Mouse (Mus musculus) embryonic facial prominence, embryonic 12.5 days (tissue): ENCODE results near the gene Mad1l1. TPM values are rescaled to one million over a fixed set of nuclear protein-coding genes. Genes with fewer than 3 reads are reported as not detected.
A peak's percentile ranks its signal among the peaks of the same experiment; 100 is the strongest.

Source experiments
- ATAC-seq: fragments of 200-750 bp; cut with Nextera tagmentation; 2 replicates; pipeline ENCODE4 v1.8.0; 2017; ENCODE audit not compliant: insufficient number of reproducible peaks, insufficient read depth, low FRiP score, low TSS enrichment
- H3K27ac ChIP-seq: fragments of 300-500 bp; sonication (generic); 2 replicates; pipeline ENCODE4 v1.5.1; 2016; ENCODE audit warnings: mild to moderate bottlenecking
- H3K27me3 ChIP-seq: fragments of 300-500 bp; sonication (generic); 2 replicates; pipeline ENCODE4 v1.6.1; 2016; ENCODE audit warnings: mild to moderate bottlenecking, moderate library complexity
- H3K36me3 ChIP-seq: fragments of 300-500 bp; sonication (generic); 2 replicates; pipeline ENCODE4 v1.6.1; 2016; ENCODE audit warnings: mild to moderate bottlenecking
- H3K4me1 ChIP-seq: fragments of 300-500 bp; sonication (generic); 2 replicates; pipeline ENCODE4 v1.6.1; 2016
- H3K4me2 ChIP-seq: fragments of 300-500 bp; sonication (generic); replicated peaks from 2 replicates; pipeline ENCODE4 v1.6.1; 2016; ENCODE audit warnings: mild to moderate bottlenecking, moderate library complexity
- H3K4me3 ChIP-seq: fragments of 300-500 bp; sonication (generic); 2 replicates; pipeline ENCODE4 v1.5.1; 2016; ENCODE audit warnings: mild to moderate bottlenecking
- H3K9ac ChIP-seq: fragments of 300-500 bp; sonication (generic); 2 replicates; pipeline ENCODE4 v1.6.1; 2016; ENCODE audit warnings: mild to moderate bottlenecking, moderate library complexity
- H3K9me3 ChIP-seq: fragments of 300-500 bp; sonication (generic); 2 replicates; pipeline ENCODE4 v1.6.1; 2016; ENCODE audit warnings: mild to moderate bottlenecking, moderate library complexity
- WGBS: fragments of 180-500 bp; shearing (Covaris S2); methylation state at CpG from one replicate; pipeline ENCODE4 v1.1.7; 2016; 5-methylcytosine and 5-hydroxymethylcytosine counted together
- polyA plus RNA-seq: library from polyadenylated mRNA; unstranded; fragments of >200 nt; fragmentation: Nextera tagmentation; extraction: Ambion mirVana; gene quantifications from 2 replicates; pipeline ENCODE4 v1.2.1, GENCODE M21; 2016

Gene Mad1l1
- polyA plus RNA-seq, 1 experiment from 2014 or later = 56.3 TPM

DNA sequence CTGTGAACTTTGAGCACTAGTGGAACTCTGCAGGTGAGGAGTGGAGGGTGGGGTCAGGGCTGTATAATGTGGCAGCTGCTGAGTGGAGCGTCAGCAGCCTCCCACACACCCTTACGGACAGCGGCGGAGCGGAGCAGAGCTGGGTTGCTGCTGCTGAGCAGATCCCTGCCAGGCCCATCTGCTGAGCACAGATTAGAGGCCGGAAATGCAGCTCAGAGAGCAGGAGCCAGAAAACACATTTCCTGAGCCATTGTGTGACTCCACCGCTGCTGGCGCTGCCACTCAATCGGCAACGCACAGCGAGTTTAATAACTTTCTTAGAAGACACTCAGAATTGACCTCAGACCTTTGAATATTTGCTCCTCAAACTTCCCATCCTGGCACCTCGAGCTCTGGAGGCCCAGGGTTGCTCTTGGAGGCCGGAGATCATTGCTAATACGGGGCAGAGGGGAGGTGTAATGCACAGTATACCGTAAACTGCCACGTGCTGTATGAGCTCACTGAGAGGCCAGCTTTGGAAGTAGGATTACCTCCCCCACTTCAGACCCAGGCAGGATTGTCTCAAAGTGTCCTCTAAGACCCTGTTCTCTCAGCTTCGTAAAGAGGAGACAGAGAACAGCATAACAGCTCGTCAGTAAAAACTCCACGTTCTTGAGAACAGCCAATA lies 112.5 kb downstream of the Mad1l1 start:
- H3K4me1 ChIP-seq = peaks cover 12% of the 10 kb centered on the region; the same call in 1 of the 2 replicates
- no peak overlapping the region for H3K9ac ChIP-seq
- no peak for ATAC-seq
- no peak overlapping the region; the same call in 1 of the 2 replicates for H3K4me2 ChIP-seq
- H3K27ac ChIP-seq = peak overlapping the region; percentile 26; the same call in 1 of the 2 replicates
- H3K36me3 ChIP-seq = no peaks in the 10 kb centered on the region
- WGBS = 43% methylated on average over 19 of the region's 19 CpGs
- H3K9me3 ChIP-seq = no peaks in the 10 kb centered on the region
- H3K27me3 ChIP-seq = no peaks in the 10 kb centered on the region
- H3K4me3 ChIP-seq = no peak overlapping the region

DNA sequence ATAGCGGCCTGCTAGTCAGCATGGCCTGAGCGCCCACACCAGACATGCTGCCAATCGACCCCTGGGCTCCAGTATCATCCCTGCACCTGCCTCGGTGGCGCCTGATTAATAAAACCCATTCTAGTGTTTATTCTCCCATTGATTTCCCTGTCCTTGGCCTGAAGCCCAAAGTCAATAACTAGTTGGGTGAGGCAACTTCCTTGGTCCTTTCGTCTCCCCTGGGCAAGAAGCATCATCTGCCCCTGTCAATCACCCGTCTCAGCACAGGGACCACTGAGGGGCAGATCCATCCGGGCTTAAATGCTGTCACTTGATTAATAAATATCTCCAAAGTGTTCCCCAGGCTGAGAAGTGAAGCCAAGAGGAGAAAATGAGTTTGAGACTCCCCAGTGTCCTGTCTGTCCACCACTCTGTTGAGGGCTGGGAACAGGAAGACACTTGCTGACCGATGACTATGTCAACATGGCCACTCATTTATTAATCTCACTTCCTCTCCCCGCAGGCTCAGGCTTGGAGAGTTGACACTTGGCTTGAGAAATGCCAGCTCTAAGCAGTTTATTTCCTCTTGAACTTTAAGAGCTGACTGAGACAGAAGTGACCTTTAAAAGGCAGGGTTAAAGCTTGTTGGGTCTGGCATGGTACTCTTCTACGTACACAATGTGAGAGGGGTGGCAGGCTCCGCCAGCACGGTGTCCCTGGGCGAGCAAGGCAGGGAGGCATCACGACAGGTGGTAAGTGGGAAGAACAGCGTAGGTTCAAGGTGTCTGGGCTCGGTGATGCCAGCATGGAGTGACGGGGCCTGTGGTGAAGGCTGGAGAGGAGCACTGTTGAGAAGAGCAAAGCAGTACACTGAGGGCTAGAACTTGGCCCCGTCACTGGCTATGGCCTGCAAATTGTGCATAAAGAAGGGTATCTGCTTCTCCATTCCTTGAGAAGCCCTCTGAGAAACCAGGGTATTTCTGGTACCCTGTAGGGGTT lies 114.3 kb downstream of the Mad1l1 start:
- Histone ChIP-seq H3K4me3 (no peak overlapping the region), H3K4me1 (peaks cover 12% of the 10 kb centered on the region; the same call in 1 of the 2 replicates)
- no peak for ATAC-seq

DNA sequence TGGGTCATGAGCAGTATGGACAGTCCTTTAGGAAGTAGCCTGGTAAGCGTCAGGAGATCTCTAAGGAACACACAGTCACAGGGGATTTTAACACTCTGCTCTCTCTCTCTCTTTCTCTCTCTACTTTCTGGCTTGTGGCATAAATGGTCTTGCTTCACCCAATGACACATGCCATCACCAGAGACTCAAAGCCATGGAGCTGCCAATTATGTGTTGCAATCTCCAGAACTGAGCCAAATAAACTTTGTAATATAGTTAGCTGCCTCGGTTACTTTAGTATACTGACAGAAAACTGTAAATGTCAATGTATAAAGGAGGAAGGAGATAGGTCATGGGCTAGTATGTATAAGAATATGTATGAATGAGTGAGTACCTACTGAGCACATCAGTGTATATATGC lies 115.4 kb downstream of the Mad1l1 start:
- H3K27ac ChIP-seq = no peak overlapping the region
- H3K36me3 ChIP-seq = no peaks in the 10 kb centered on the region
- H3K4me3 ChIP-seq = no peak overlapping the region
- peaks cover 12% of the 10 kb centered on the region; the same call in 1 of the 2 replicates for H3K4me1 ChIP-seq
- WGBS = 91% methylated on average over 2 of the region's 2 CpGs
- no peak overlapping the region for H3K9ac ChIP-seq
- no peak for ATAC-seq
- H3K27me3 ChIP-seq = no peaks in the 10 kb centered on the region
- no peak overlapping the region for H3K4me2 ChIP-seq
- H3K9me3 ChIP-seq = no peaks in the 10 kb centered on the region

More for the DNA sequence above, 114.3 kb downstream of the Mad1l1 start:
- no peak overlapping the region for H3K4me2 ChIP-seq
- no peak overlapping the region for H3K9ac ChIP-seq
- no peaks in the 10 kb centered on the region for H3K9me3 ChIP-seq
- H3K36me3 ChIP-seq = no peaks in the 10 kb centered on the region
- no peak overlapping the region for H3K27ac ChIP-seq
- 89% methylated on average over 19 of the region's 19 CpGs for WGBS
- H3K27me3 ChIP-seq = no peaks in the 10 kb centered on the region

DNA sequence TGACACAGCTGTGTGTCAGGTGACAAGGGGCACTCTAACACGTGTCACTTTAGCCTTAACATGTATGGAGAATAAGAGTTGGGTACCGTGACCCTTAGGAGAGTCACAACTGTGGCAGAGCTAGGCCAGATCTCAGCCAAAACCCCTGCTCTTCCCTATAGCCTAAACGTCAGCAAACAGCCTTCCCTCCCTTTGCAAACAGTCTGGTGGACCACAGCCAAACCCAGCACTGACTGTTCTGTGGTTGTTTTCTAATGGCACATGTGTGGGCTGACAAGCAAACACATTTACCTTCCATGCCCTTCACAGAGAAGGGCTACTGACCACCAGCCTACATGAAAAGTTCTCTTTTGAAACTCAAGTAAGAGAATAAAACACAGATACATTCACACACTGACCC lies 116.9 kb downstream of the Mad1l1 start:
- 69% methylated on average over 3 of the region's 3 CpGs for WGBS
- H3K27ac ChIP-seq = no peak overlapping the region
- H3K9me3 ChIP-seq = no peaks in the 10 kb centered on the region
- H3K27me3 ChIP-seq = no peaks in the 10 kb centered on the region
- H3K4me3 ChIP-seq = no peak overlapping the region
- H3K9ac ChIP-seq = no peak overlapping the region
- ATAC-seq = no peak
- peaks cover 12% of the 10 kb centered on the region; the same call in 1 of the 2 replicates for H3K4me1 ChIP-seq
- no peaks in the 10 kb centered on the region for H3K36me3 ChIP-seq
- no peak overlapping the region for H3K4me2 ChIP-seq

DNA sequence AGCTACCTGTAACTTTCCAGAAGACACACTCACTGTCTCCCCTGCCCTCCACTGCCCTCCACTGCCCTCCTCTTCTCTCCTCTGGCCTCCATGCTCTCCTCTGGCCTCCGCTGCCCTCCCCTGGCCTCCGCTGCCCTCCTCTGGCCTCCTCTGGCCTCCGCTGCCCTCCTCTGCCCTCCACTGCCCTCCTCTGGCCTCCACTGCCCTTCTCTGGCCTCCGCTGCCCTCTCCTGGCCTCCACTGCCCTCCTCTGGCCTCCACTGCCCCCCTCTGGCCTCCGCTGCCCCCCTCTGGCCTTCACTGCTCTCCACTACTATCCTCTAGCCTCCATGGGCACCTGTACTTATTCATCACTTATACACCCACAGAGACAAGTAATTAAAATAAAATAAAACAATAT lies 117.3 kb downstream of the Mad1l1 start:
- Histone ChIP-seq H3K36me3 (no peaks in the 10 kb centered on the region), H3K4me3 (no peak overlapping the region), H3K27ac (no peak overlapping the region), H3K9ac (no peak overlapping the region), H3K27me3 (no peaks in the 10 kb centered on the region), H3K4me1 (peaks cover 10% of the 10 kb centered on the region; the same call in 1 of the 2 replicates), H3K9me3 (no peaks in the 10 kb centered on the region), H3K4me2 (no peak overlapping the region)
- WGBS = 83% methylated on average over 4 of the region's 5 CpGs
- ATAC-seq = no peak

DNA sequence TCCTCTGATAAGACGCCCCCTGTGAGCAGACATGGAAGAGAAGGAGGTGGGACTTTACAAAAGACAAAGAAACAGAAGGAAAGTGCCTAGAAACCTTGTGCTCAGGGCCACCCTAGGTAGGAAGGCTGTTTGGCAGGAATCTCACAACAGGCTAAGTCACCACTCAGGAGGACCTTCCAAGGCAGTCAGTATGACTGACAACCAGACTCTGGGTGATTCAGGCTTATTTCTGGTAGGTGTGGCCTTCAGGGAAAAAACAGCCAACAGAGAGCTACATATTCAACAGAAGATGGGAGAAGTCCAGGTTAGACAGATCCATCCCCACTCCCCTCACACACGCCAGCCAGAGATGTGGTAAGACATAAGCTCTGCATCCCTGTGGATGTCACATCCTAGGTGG lies 118.9 kb downstream of the Mad1l1 start:
- no peak overlapping the region for H3K4me2 ChIP-seq
- H3K9me3 ChIP-seq = no peaks in the 10 kb centered on the region
- H3K27me3 ChIP-seq = no peaks in the 10 kb centered on the region
- 77% methylated on average over 2 of the region's 2 CpGs for WGBS
- H3K36me3 ChIP-seq = no peaks in the 10 kb centered on the region
- H3K9ac ChIP-seq = no peak overlapping the region
- no peaks in the 10 kb centered on the region for H3K4me1 ChIP-seq
- no peak overlapping the region for H3K4me3 ChIP-seq
- no peak for ATAC-seq
- no peak overlapping the region for H3K27ac ChIP-seq

DNA sequence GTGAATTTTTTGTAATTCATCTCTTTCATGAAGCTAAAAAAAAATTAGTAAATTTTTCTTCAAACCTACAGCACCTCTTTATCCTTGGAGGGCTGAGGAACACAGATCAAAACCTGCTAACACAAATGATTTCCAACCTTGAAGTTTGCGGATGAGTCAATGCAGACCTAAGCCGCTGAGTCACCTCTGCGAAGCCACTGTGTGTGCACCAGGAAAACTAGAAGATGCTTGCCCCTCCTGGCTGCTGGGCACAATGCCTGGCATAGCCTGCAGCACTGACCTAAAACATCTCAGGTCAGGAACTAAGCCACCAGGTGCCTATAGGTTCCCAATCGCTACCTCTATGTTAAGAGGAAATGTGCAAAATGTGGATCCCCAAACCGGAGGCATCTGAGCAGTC lies 119.8 kb downstream of the Mad1l1 start:
- Histone ChIP-seq H3K36me3 (no peaks in the 10 kb centered on the region), H3K9ac (no peak overlapping the region), H3K27ac (no peak overlapping the region), H3K27me3 (no peaks in the 10 kb centered on the region), H3K4me2 (no peak overlapping the region), H3K4me3 (no peak overlapping the region), H3K4me1 (no peaks in the 10 kb centered on the region), H3K9me3 (no peaks in the 10 kb centered on the region)
- WGBS = 98% methylated on average over 5 of the region's 5 CpGs
- ATAC-seq = no peak

DNA sequence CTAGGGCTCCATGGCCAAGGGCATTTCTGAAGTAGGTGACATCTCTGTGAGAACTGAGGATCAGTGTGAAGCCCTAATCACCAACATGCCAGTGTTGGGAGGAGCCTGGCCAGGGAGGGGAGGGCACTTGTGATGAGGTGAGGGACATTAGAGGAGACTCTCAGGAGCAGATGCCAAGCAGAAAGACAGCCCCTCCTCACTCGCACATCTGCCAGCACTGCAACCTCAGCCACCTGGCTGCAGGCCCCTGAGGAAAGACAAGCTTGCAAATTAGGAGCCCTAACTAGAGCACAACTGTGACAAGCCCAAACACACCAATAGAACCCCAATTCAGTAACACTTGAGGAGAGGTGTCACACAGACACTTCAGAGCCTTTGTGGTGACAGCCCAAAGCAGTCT lies 120.2 kb downstream of the Mad1l1 start:
- no peak overlapping the region for H3K4me3 ChIP-seq
- H3K27ac ChIP-seq = no peak overlapping the region
- no peaks in the 10 kb centered on the region for H3K36me3 ChIP-seq
- H3K9ac ChIP-seq = no peak overlapping the region
- H3K9me3 ChIP-seq = no peaks in the 10 kb centered on the region
- H3K27me3 ChIP-seq = no peaks in the 10 kb centered on the region
- no peaks in the 10 kb centered on the region for H3K4me1 ChIP-seq
- WGBS = 63% methylated on average over 1 of the region's 1 CpGs
- no peak overlapping the region for H3K4me2 ChIP-seq
- no peak for ATAC-seq

DNA sequence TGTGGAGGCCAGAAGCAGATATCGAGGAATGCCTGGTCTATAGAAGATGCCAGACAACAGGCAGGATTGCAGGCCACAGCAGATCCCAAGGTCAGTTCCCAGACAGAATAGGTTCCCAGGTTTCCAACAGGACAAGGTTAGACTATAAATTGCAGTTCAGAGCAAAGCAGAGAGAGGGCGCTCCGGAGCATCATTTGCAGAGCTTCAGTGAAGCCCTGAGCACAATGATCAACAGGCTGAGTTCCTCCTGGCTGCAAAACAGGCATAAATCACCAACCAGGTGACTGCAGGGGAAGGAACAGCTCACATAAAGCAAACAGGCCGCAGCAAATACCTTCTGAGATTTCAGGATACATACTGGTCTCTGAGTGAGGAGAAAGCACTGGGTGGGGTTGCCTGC lies 123.6 kb downstream of the Mad1l1 start:
- ATAC-seq = no peak
- H3K4me2 ChIP-seq = no peak overlapping the region
- H3K4me3 ChIP-seq = no peak overlapping the region
- WGBS = 34% methylated on average over 4 of the region's 4 CpGs
- peaks cover 6% of the 10 kb centered on the region for H3K4me1 ChIP-seq
- H3K27ac ChIP-seq = no peak overlapping the region
- no peak overlapping the region for H3K9ac ChIP-seq
- H3K36me3 ChIP-seq = peaks cover 7% of the 10 kb centered on the region; the same call in 1 of the 2 replicates
- no peaks in the 10 kb centered on the region for H3K27me3 ChIP-seq
- no peaks in the 10 kb centered on the region for H3K9me3 ChIP-seq

DNA sequence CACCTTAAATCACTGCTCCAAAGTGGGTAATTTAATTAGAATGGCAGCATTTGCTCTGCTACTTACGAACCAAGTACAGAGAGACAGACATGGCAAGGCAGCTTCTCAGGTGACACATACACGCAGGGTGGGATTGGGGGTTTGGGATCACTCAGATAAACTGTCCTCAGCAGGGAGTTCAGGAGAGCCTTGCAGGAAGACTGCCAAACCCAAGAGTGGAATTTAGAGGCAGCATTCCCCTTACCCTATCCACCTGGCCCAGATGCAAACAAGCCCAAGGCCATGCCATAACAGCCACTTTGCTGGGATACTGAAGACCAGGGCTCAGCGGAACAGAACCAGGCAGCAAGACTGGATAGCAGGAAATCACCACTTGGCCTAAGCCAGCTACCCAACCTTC lies 124.9 kb downstream of the Mad1l1 start:
- H3K9ac ChIP-seq = no peak overlapping the region
- H3K27ac ChIP-seq = no peak overlapping the region
- H3K36me3 ChIP-seq = peaks cover 7% of the 10 kb centered on the region; the same call in 1 of the 2 replicates
- peaks cover 6% of the 10 kb centered on the region for H3K4me1 ChIP-seq
- H3K9me3 ChIP-seq = no peaks in the 10 kb centered on the region
- no peaks in the 10 kb centered on the region for H3K27me3 ChIP-seq
- WGBS = 66% methylated on average over 3 of the region's 3 CpGs
- no peak overlapping the region for H3K4me3 ChIP-seq
- no peak overlapping the region for H3K4me2 ChIP-seq
- no peak for ATAC-seq

DNA sequence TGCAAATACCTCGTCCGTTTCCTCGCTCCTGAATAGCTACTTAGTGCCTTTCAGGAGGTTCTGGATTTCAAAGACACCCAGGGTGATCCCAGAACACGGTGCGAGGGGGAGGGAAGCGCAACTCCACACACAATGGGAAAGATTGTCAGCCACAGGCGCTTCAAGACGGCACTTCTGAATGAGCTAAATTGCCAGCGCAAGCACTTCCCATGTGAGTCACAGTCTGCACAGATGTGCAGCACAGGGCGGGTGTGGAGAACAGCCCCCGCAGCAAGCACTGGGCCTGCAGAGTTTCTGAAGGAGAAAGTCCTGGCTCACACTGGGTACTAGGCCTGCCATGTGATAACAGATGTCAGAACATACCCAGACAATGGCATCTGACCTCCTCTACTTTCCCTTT lies 127.2 kb downstream of the Mad1l1 start:
- Histone ChIP-seq H3K27ac (no peak overlapping the region), H3K4me1 (peaks cover 9% of the 10 kb centered on the region), H3K9ac (no peak overlapping the region), H3K4me3 (no peak overlapping the region), H3K36me3 (peaks cover 7% of the 10 kb centered on the region; the same call in 1 of the 2 replicates), H3K4me2 (no peak overlapping the region), H3K27me3 (no peaks in the 10 kb centered on the region), H3K9me3 (no peaks in the 10 kb centered on the region)
- no peak for ATAC-seq
- 59% methylated on average over 11 of the region's 11 CpGs for WGBS

DNA sequence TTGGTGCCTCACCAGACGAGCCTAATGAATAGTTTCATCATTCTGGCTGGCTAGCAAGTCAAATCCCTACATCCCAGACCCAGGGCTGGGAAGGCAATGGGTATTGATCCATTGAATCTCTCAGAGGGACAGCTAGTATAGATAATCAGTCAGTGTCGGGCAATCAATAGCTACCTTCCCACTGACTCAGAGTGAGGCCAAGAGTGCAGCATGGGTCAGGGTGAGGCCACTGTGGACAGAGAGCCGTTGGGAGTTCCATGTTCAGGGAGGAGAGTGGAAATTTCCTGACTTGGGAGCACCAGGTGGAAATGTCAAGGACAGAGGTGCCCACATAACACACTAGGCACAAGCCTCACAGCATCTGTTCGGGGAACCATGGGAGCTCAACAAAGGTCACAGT lies 129.8 kb downstream of the Mad1l1 start:
- H3K27ac ChIP-seq = no peak overlapping the region
- no peaks in the 10 kb centered on the region for H3K27me3 ChIP-seq
- peaks cover 7% of the 10 kb centered on the region; the same call in 1 of the 2 replicates for H3K36me3 ChIP-seq
- no peak overlapping the region for H3K9ac ChIP-seq
- 84% methylated on average over 4 of the region's 4 CpGs for WGBS
- H3K4me1 ChIP-seq = peaks cover 9% of the 10 kb centered on the region
- H3K4me3 ChIP-seq = no peak overlapping the region
- H3K4me2 ChIP-seq = no peak overlapping the region
- H3K9me3 ChIP-seq = no peaks in the 10 kb centered on the region
- no peak for ATAC-seq
